Mouse (Mus musculus): ENCODE data around the gene Fpgs.
A peak's percentile ranks its signal among the peaks of the same experiment; 100 is the strongest.

The Fpgs gene

DNA sequence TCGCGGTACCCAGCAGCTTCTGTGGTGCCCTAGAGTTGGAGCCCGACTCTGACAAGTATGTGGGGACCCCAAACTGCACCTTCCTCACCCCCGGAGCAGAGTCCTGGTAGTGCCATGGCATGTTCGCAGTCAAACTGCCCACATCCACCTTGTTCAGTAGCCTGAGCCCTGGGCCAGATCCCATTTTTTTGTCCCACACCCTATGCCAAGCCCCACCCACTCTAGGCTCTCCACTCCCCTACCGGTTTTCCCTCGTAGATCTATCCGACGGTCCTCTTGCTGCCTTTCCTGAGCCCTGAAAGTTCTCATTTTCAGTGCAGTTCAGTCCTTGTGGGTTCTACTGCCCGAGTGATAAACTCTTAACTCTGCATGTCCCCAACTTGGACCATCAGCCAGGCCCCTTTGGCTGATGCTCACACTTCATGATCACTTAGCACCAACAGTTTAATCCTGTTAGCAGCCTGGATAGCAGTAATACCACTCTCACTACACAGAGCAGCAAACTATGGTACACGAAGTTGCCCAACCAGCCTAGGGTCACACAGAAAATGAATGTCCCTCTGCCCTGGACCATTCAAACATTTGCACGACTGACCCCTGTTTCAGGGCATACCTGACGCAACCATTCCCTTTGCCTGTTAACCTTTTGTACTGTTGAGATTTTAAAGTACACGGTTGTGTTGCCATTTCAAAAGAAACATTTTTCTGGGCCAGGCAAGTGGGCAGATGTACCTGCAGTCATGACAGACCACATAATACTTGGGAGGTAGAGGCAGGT lies 2.8 kb downstream of the Fpgs start:
- no peak for DNase-seq (ENCODE audit: low read depth, low spot score)

GRCm38 (mm10) chr2:32699680-32700079 lies 4.3 kb downstream of the Fpgs start:
- DNase-seq (ENCODE audit: low read depth, low spot score), result no peak

DNA sequence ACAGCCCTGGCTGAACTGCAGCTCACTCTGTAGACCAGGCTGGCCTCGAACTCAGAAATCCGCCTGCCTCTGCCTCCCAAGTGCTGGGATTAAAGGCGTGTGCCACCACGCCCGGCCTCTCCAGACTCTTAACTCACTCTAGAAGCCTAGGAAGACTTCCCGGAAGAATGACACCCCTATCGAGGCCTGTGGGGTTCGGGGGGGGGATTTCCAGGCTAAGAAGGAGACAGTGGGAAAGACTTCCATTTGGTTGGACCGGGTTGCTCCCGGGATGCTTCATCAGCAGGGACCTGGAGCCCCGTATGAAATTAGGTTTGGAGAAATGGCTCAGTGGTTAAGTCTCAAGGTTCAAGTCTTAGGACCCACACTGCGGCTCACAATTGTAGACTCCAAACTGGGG lies 9.3 kb downstream of the Fpgs start:
- no peak for DNase-seq (ENCODE audit: low read depth, low spot score)

- DNase-seq (ENCODE audit: low read depth, low spot score), result peak; percentile 93
These were observed 10.0 kb downstream of the Fpgs start for GRCm38 (mm10) chr2:32693823-32694411.

GRCm38 (mm10) chr2:32693282-32693681 lies 10.7 kb downstream of the Fpgs start:
- no peak for DNase-seq (ENCODE audit: low read depth, low spot score)

- no peak for DNase-seq (ENCODE audit: low read depth, low spot score)
These were observed 11.4 kb downstream of the Fpgs start for GRCm38 (mm10) chr2:32692496-32692895.

GRCm38 (mm10) chr2:32691041-32691440 lies 12.9 kb downstream of the Fpgs start:
- DNase-seq (ENCODE audit: low read depth, low spot score), result no peak

DNA sequence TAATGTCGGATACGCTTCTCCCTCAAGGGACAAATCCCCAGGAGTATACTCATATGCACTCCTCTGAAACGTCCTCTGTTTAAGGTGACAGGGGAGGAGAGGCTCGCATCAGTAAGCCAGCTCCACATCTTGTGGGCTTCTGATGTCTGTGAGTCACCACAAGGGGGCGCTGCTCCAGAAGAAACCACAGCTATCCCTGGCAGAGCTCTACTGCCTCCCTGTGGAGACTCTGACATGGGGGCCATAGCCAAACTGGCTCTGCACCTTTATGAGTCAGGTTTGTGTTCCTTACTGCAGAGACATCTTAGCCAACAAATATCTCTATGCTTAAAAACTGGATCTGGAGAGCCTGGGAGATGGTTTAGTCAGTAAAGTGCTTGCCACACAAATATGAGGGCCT lies 14.5 kb downstream of the Fpgs start:
- DNase-seq (ENCODE audit: low read depth, low spot score), result peak; percentile 67

GRCm38 (mm10) chr2:32687562-32687961 lies 16.4 kb downstream of the Fpgs start:
- no peak for DNase-seq (ENCODE audit: low read depth, low spot score)

GRCm38 (mm10) chr2:32686640-32687039 lies 17.3 kb downstream of the Fpgs start:
- DNase-seq (ENCODE audit: low read depth, low spot score), result no peak

- DNase-seq (ENCODE audit: low read depth, low spot score), result no peak
These were observed 18.1 kb downstream of the Fpgs start for GRCm38 (mm10) chr2:32685807-32686206.

GRCm38 (mm10) chr2:32684681-32685428 lies 19.1 kb downstream of the Fpgs start:
- no peak for DNase-seq (ENCODE audit: low read depth, low spot score)

DNA sequence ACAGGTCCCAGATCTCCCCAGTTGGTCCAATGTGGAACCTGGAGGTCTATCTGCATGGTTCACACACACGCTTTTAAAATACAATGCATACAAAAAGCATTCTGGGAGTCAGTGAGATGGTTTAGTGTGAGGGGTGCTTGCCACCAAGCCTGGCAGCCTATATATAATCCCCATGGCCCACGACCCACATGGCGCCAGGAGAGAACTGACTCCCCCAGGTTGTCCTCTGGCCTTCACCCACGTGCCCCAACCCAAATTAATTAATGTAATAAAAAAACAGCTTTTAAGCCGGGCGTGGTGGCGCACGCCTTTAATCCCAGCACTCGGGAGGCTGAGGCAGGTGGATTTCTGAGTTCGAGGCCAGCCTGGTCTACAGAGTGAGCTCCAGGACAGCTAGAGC lies 20.2 kb downstream of the Fpgs start:
- DNase-seq (ENCODE audit: low read depth, low spot score), result no peak

DNA sequence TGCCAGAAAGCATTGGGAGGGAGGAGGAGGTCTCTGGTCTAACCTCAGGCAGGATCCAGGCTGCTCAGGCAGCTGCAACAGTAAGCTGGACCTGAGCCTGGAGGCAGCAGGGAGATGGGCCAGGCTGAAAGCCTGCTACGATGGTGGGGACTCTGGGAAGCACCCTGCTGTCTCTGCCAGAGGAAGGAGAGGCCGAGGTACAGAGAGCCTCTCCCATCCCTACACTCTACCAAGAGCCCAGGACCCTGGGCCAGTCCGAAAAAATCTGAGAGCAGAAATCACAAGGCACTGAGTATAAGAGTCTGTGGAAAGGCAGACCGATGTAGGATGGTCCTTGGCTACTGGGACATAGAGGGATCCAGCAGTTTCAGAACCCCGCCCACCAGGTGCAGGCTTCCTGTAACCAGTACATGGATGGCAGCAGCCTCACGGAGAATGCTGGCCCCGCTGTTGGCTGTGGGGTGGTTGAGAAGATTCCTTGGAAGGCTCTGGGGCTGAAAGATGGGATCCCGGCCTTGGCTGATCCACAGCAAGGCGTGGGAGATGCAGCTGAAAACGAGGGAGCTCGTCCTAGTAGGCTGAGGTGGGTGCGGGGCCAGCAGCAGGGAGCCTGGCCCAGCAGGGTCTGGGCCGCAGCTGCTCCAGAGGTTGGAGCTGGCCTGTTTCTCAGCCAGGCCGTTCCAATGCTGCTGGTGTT lies 21.1 kb downstream of the Fpgs start:
- no peak for DNase-seq (ENCODE audit: low read depth, low spot score)

- no peak for DNase-seq (ENCODE audit: low read depth, low spot score)
These were observed 22.2 kb downstream of the Fpgs start for GRCm38 (mm10) chr2:32681754-32682153.

GRCm38 (mm10) chr2:32680961-32681650 lies 22.8 kb downstream of the Fpgs start:
- no peak for DNase-seq (ENCODE audit: low read depth, low spot score)

DNA sequence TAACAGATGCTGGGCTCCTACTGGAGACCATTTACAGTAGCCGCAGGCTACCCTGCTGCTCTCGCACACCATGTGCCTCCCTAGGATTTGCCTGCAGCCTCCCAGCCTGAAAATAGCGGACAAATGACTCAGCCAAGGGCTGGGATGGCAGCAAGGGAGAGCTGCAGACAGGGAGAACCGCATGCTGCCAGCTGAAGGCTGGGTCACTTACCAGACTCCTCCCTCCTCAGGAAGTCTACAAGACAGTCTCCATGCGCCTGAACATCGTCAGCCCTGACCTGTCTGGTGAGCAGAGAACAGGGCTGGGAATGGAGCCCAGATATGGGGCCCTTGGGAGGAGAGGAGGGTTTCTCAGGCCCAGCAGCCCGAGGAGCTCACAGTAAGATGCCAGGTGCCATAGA lies 23.9 kb downstream of the Fpgs start:
- no peak for DNase-seq (ENCODE audit: low read depth, low spot score)

DNA sequence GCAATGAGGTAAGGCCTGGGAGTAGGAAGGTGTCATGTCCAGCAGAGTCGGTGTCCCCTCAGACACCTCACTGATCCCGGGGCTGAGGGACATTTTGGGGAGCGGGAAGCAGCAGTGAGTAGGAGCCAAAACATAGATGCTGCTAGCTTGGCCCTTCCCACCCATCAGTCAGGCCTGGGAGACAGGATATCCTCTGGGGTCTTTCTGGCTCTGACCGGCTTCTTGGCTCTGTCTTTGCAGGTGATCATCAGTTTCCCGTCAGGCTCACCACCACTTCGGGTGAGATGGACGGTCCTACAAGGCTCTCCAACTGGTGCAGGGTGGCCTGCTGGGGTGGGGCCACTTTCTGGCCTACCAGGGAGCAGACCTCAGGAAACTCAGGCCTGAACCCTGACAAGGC lies 26.3 kb downstream of the Fpgs start:
- no peak for DNase-seq (ENCODE audit: low read depth, low spot score)

DNA sequence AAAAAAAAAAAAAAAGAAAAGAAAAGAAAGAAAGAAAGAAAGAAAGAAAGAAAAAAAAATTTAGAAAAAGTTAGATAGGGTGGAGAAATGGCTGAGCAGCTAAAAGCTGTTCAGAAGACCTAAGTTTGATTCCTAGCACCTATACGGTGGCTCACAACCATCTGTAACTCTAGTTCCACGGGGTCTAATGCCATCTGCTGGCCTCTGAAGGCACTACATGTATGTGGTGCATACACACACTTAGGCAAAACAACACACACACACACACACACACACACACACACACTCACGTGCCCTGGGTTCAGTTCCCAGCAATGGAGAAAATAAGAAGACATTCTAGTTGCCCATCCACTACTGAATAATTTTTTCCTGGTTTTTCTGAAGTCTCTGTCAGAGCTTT lies 27.1 kb downstream of the Fpgs start:
- no peak for DNase-seq (ENCODE audit: low read depth, low spot score)

DNA sequence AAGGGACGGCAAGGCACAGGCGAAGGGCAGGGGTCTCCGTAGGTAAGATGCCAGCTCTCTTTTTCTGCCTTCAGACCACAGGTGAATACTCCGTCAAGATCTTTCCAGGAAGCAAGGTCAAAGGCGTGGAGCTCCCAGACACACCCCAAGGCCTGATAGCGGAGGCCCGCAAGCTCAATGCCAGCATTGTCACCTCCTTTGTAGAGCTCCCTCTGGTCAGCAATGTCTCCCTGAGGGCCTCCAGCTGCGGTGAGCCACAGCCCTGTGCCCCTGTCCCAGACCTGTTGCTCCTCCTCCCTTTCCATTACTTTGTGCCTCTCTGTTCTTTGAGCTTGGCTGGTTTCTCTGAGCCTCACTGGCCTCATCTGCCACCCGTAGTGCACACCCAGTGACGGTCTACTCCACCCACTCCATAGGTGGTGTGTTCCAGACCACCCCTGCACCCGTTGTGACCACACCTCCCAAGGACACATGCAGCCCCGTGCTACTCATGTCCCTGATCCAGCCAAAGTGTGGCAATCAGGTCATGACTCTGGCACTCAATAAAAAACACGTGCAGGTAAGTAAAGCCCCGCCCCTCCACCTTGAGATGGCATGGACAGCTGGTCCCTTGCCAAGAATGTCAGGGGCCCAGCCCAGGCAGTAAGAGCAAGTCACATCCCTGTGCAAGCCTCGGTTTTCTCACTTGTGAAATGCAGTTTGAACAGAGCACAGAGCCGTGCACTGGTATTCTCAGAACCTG lies 30.6 kb downstream of the Fpgs start:
- DNase-seq (ENCODE audit: low read depth, low spot score), result no peak

All from WW6 (cell line).